Mouse (Mus musculus) layer of hippocampus, adult 18-20 months (tissue): ENCODE results near the gene Zgrf1. TPM values are rescaled to one million over a fixed set of nuclear protein-coding genes. Genes with fewer than 3 reads are reported as not detected.

Experiments
- DNase-seq, 2 experiments: peaks; one replicate each; pipeline ENCODE4 v3.0.0; 2022; ENCODE audit warnings: low spot score in 2 of 2
- total RNA-seq, 2 experiments: library from RNA; stranded (reverse); gene quantifications; 2 replicates each; pipeline ENCODE4 v1.2.3; 2021

The Zgrf1 gene
- total RNA-seq, 2 experiments from 2014 or later, result 1.7 to 2.4 TPM

GRCm38 (mm10) chr3:127554723-127555122 lies 1.4 kb downstream of the Zgrf1 start:
- peak in 1 of 2 experiments; percentile 16 for DNase-seq

- DNase-seq, result no peak
Measured at GRCm38 (mm10) chr3:127558201-127558600, 4.9 kb downstream of the Zgrf1 start.

- DNase-seq, result no peak
Measured at GRCm38 (mm10) chr3:127562974-127563373, 9.7 kb downstream of the Zgrf1 start.

- no peak for DNase-seq
Measured at GRCm38 (mm10) chr3:127565129-127565528, 11.8 kb downstream of the Zgrf1 start.

GRCm38 (mm10) chr3:127572557-127572956 lies 19.3 kb downstream of the Zgrf1 start:
- peak; percentile 13 to 73 for DNase-seq

- DNase-seq, result no peak
Measured at GRCm38 (mm10) chr3:127597136-127597535, 43.8 kb downstream of the Zgrf1 start.

- DNase-seq, result no peak
Measured at GRCm38 (mm10) chr3:127608109-127608508, 54.8 kb downstream of the Zgrf1 start.

GRCm38 (mm10) chr3:127625296-127625695 lies 72.0 kb downstream of the Zgrf1 start:
- DNase-seq, result peak in 1 of 2 experiments; percentile 52

GRCm38 (mm10) chr3:127625701-127626399 lies 72.6 kb downstream of the Zgrf1 start:
- no peak for DNase-seq

GRCm38 (mm10) chr3:127626524-127626923 lies 73.2 kb downstream of the Zgrf1 start:
- DNase-seq, result no peak

- no peak for DNase-seq
Measured at GRCm38 (mm10) chr3:127627151-127627955, 74.1 kb downstream of the Zgrf1 start.

- DNase-seq, result no peak
Measured at GRCm38 (mm10) chr3:127627956-127628310, 74.6 kb downstream of the Zgrf1 start.

GRCm38 (mm10) chr3:127628311-127629184 lies 75.3 kb downstream of the Zgrf1 start:
- DNase-seq, result no peak

GRCm38 (mm10) chr3:127630190-127630589 lies 76.9 kb downstream of the Zgrf1 start:
- DNase-seq, result no peak

GRCm38 (mm10) chr3:127630735-127631372 lies 77.6 kb downstream of the Zgrf1 start:
- DNase-seq, result no peak

- no peak for DNase-seq
Measured at GRCm38 (mm10) chr3:127631582-127631981, 78.3 kb downstream of the Zgrf1 start.

- DNase-seq, result no peak
Measured at GRCm38 (mm10) chr3:127632531-127632930, 79.2 kb downstream of the Zgrf1 start.

GRCm38 (mm10) chr3:127633080-127634032 lies 80.1 kb downstream of the Zgrf1 start, which contains the start of gene Neurog2:
Gene Neurog2 (plus strand): TSS chr3:127633135.
- no peak for DNase-seq

- peak in 1 of 2 experiments; percentile 66 for DNase-seq
Measured at GRCm38 (mm10) chr3:127634101-127634983, 81.1 kb downstream of the Zgrf1 start.
